9 mouse cellular contexts compared by ENCODE assay signal in the genomic region with DNA sequence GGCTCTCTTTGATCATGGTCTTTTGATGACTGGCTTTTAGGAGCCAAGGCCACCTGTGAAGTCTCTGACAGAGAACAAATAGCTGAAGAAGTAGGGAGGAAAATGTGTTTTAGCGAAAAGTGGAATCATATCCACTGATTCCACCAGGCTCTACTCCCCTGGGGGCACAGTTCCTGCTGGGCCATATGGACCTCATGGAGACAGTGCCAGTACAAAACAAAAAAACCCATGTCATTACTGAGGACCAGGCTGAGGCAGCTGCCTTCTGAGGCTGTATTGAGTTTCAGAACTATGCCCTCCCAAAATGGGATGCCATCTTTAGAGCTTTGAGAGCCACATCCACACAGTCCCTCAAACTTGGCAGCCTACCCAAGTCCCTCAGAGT.
DNase-seq lines count a peak whose midpoint lies in the region; ATAC-seq and TF ChIP-seq lines count a peak whose summit lies in the region.
"Had no signal": no experiment of that assay in that cellular context is flagged by ENCODE, and none has a peak within 500 bp of the region (broad histone marks: within the 10 kb centered on the region; RNA-seq: fewer than 3 reads in every experiment).

No protein-coding gene starts in this region.

- intact Hi-C loops in left cerebral cortex, postnatal 4 days (cut with DNase I) = no loop called here
- intact Hi-C loops in left cerebral cortex, adult 2 months (cut with DNase I) = no loop called here

- H3K9ac ChIP-seq in forebrain, embryonic 11.5 days (ENCODE audit: low read length) = no peak overlapping the region
- H3K9ac ChIP-seq in hindbrain, embryonic 14.5 days = no peak overlapping the region
- no peak overlapping the region for H3K9ac ChIP-seq in midbrain, embryonic 15.5 days
- H3K9ac ChIP-seq: stomach, embryonic 15.5 days had no signal

- no peaks in the 10 kb centered on the region for H3K27me3 ChIP-seq in forebrain, embryonic 11.5 days (ENCODE audit: control insufficient read depth, insufficient read depth, low read length)
- H3K27me3 ChIP-seq in hindbrain, embryonic 14.5 days (ENCODE audit: control insufficient read depth, insufficient read depth, low read length) = no peaks in the 10 kb centered on the region
- H3K27me3 ChIP-seq in midbrain, embryonic 15.5 days (replicated peaks) = no peaks in the 10 kb centered on the region
- H3K27me3 ChIP-seq: stomach, embryonic 15.5 days had no signal

- H3K4me1 ChIP-seq in forebrain, embryonic 11.5 days (replicated peaks; ENCODE audit: control insufficient read depth, insufficient read depth, low read length) = peaks cover 2% of the 10 kb centered on the region; the same call in 1 of the 2 replicates
- 0 out of 2 replicates have a peak, but pooled peaks cover 9% of the 10 kb centered on the region for H3K4me1 ChIP-seq in hindbrain, embryonic 14.5 days (replicated peaks; ENCODE audit: control insufficient read depth, insufficient read depth, low read length)
- peaks cover 12% of the 10 kb centered on the region for H3K4me1 ChIP-seq in midbrain, embryonic 15.5 days

- H3K4me2 ChIP-seq in forebrain, embryonic 11.5 days (ENCODE audit: low read depth, low read length, severe bottlenecking) = 0 out of 2 replicates have a peak overlapping the region, but pooled peaks have one; percentile 15
- H3K4me2 ChIP-seq in hindbrain, embryonic 14.5 days (replicated peaks) = 0 out of 2 replicates have a peak overlapping the region, but pooled peaks have one; percentile 35
- H3K4me2 ChIP-seq in midbrain, embryonic 15.5 days = peak overlapping the region; percentile 30; the same call in 1 of the 2 replicates

- no peak overlapping the region for H3K4me3 ChIP-seq in left cerebral cortex, adult 2 months
- H3K4me3 ChIP-seq in forebrain, embryonic 11.5 days (ENCODE audit: low read depth, low read length) = no peak overlapping the region
- H3K4me3 ChIP-seq in hindbrain, embryonic 14.5 days (replicated peaks; ENCODE audit: low read length) = no peak overlapping the region
- no peak overlapping the region for H3K4me3 ChIP-seq in midbrain, embryonic 15.5 days
- H3K4me3 ChIP-seq: stomach, embryonic 15.5 days had no signal

- 13% methylated on average over 1 of the region's 1 CpGs for WGBS in forebrain, embryonic 11.5 days
- 6% methylated on average over 1 of the region's 1 CpGs for whole genome bisulfite sequencing in hindbrain, embryonic 14.5 days
- WGBS in midbrain, embryonic 15.5 days = 3% methylated on average over 1 of the region's 1 CpGs

- no peaks in the 10 kb centered on the region for H3K9me3 ChIP-seq in forebrain, embryonic 11.5 days (ENCODE audit: control insufficient read depth, low read length)
- no peaks in the 10 kb centered on the region for H3K9me3 ChIP-seq in hindbrain, embryonic 14.5 days (ENCODE audit: control insufficient read depth, low read length)
- H3K9me3 ChIP-seq in midbrain, embryonic 15.5 days = no peaks in the 10 kb centered on the region
- H3K9me3 ChIP-seq: stomach, embryonic 15.5 days had no signal

- DNase-seq in left cerebral cortex, postnatal 4 days = peak; percentile 13
- DNase-seq in left cerebral cortex, adult 2 months (ENCODE audit: extremely low spot score in 1 of 2, low spot score in 2 of 2) = no peak
- no peak for DNase-seq in forebrain, embryonic 11.5 days (ENCODE audit: low spot score)
- DNase-seq in hindbrain, embryonic 14.5 days (ENCODE audit: low spot score) = no peak
- no peak for DNase-seq in adrenal gland, postnatal 14 days
- no peak for DNase-seq in adrenal gland, adult 18-20 months (ENCODE audit: low spot score in 2 of 2)

- H3K36me3 ChIP-seq in forebrain, embryonic 11.5 days (ENCODE audit: control insufficient read depth, insufficient read depth, low read length) = no peaks in the 10 kb centered on the region
- H3K36me3 ChIP-seq in hindbrain, embryonic 14.5 days (replicated peaks; ENCODE audit: control insufficient read depth, insufficient read depth) = no peaks in the 10 kb centered on the region
- no peaks in the 10 kb centered on the region for H3K36me3 ChIP-seq in midbrain, embryonic 15.5 days (replicated peaks)
- H3K36me3 ChIP-seq: stomach, embryonic 15.5 days had no signal

- H3K27ac ChIP-seq in left cerebral cortex, adult 2 months = no peak overlapping the region
- no peak overlapping the region for H3K27ac ChIP-seq in forebrain, embryonic 11.5 days (ENCODE audit: low read depth, low read length)
- H3K27ac ChIP-seq in hindbrain, embryonic 14.5 days = no peak overlapping the region
- no peak overlapping the region for H3K27ac ChIP-seq in midbrain, embryonic 15.5 days
- H3K27ac ChIP-seq: stomach, embryonic 15.5 days had no signal

- no peak for TF ChIP-seq CTCF in left cerebral cortex, adult 2 months (IDR thresholded peaks at IDR 0.05)

- ATAC-seq in forebrain, embryonic 11.5 days (replicated peaks; ENCODE audit: low FRiP score) = no peak
- peak; percentile 27; the same call in 1 of the 2 replicates for ATAC-seq in hindbrain, embryonic 14.5 days (ENCODE audit: low FRiP score)
- 0 out of 2 replicates have a peak, but pooled peaks have one; percentile 30 for ATAC-seq in midbrain, embryonic 15.5 days (replicated peaks)
- no peak for ATAC-seq in erythroid progenitor cell, adult 5-6 weeks (replicated peaks; ENCODE audit: low FRiP score, poor library complexity, severe bottlenecking)

Comparison
In these comparisons a context has a peak if more than half of its experiments do, and no peak if none do; other contexts are left out.
1. ATAC-seq: peak in hindbrain, embryonic 14.5 days (single experiment) and midbrain, embryonic 15.5 days (single experiment); none in forebrain, embryonic 11.5 days (single experiment) and erythroid progenitor cell, adult 5-6 weeks (single experiment).
2. Peak in every context shown above with its lines, with median percentiles within 50 percentile points of each other: H3K4me2 ChIP-seq.